Mouse (Mus musculus): ENCODE data around the gene Boc. TPM values are rescaled to one million over a fixed set of nuclear protein-coding genes. Genes with fewer than 3 reads are reported as not detected.

Boc gene
- polyA plus RNA-seq, 1 experiment from 2014 or later: 8.7 TPM

GRCm38 (mm10) chr16:44538401-44539395, 20.0 kb downstream of the Boc start:
- Histone ChIP-seq H3K4me1 (ENCODE audit: control insufficient read depth, insufficient read depth, low read length) (peaks cover 14% of the 10 kb centered on the region), H3K4me2 (no peak overlapping the region), H3K36me3 (ENCODE audit: control insufficient read depth, insufficient read depth, low read length) (no peaks in the 10 kb centered on the region), H3K9me3 (replicated peaks; ENCODE audit: control insufficient read depth, low read length) (no peaks in the 10 kb centered on the region), H3K4me3 (ENCODE audit: low read depth, low read length) (no peak overlapping the region), H3K27ac (ENCODE audit: low read depth, low read length) (no peak overlapping the region), H3K27me3 (ENCODE audit: control insufficient read depth, insufficient read depth, low read length) (no peaks in the 10 kb centered on the region), H3K9ac (ENCODE audit: low read depth, low read length) (no peak overlapping the region)
- WGBS (ENCODE audit: insufficient replicate concordance): 54% methylated on average over 16 of the region's 16 CpGs
- ATAC-seq (replicated peaks; ENCODE audit: insufficient number of reproducible peaks, low FRiP score, low TSS enrichment): no peak

- Histone ChIP-seq H3K9me3 (replicated peaks; ENCODE audit: control insufficient read depth, low read length) (no peaks in the 10 kb centered on the region), H3K4me2 (no peak overlapping the region), H3K36me3 (ENCODE audit: control insufficient read depth, insufficient read depth, low read length) (no peaks in the 10 kb centered on the region), H3K4me1 (ENCODE audit: control insufficient read depth, insufficient read depth, low read length) (peaks cover 31% of the 10 kb centered on the region), H3K4me3 (ENCODE audit: low read depth, low read length) (no peak overlapping the region), H3K9ac (ENCODE audit: low read depth, low read length) (no peak overlapping the region), H3K27me3 (ENCODE audit: control insufficient read depth, insufficient read depth, low read length) (no peaks in the 10 kb centered on the region), H3K27ac (ENCODE audit: low read depth, low read length) (no peak overlapping the region)
- ATAC-seq (replicated peaks; ENCODE audit: insufficient number of reproducible peaks, low FRiP score, low TSS enrichment): no peak
- 28% methylated on average over 7 of the region's 7 CpGs for WGBS (ENCODE audit: insufficient replicate concordance)
Observed at GRCm38 (mm10) chr16:44534122-44534521, 24.6 kb downstream of the Boc start.

GRCm38 (mm10) chr16:44533522-44533921, 25.2 kb downstream of the Boc start:
- H3K9ac ChIP-seq (ENCODE audit: low read depth, low read length): no peak overlapping the region
- 45% methylated on average over 8 of the region's 8 CpGs for WGBS (ENCODE audit: insufficient replicate concordance)
- no peak overlapping the region for H3K4me3 ChIP-seq (ENCODE audit: low read depth, low read length)
- no peaks in the 10 kb centered on the region for H3K36me3 ChIP-seq (ENCODE audit: control insufficient read depth, insufficient read depth, low read length)
- H3K4me1 ChIP-seq (ENCODE audit: control insufficient read depth, insufficient read depth, low read length): peaks cover 28% of the 10 kb centered on the region
- H3K27ac ChIP-seq (ENCODE audit: low read depth, low read length): no peak overlapping the region
- no peak overlapping the region for H3K4me2 ChIP-seq
- no peak; the same call in 1 of the 2 replicates for ATAC-seq (replicated peaks; ENCODE audit: insufficient number of reproducible peaks, low FRiP score, low TSS enrichment)
- no peaks in the 10 kb centered on the region for H3K9me3 ChIP-seq (replicated peaks; ENCODE audit: control insufficient read depth, low read length)
- no peaks in the 10 kb centered on the region for H3K27me3 ChIP-seq (ENCODE audit: control insufficient read depth, insufficient read depth, low read length)

GRCm38 (mm10) chr16:44532851-44533250, 25.8 kb downstream of the Boc start:
- H3K27ac ChIP-seq (ENCODE audit: low read depth, low read length): no peak overlapping the region
- peaks cover 24% of the 10 kb centered on the region for H3K4me1 ChIP-seq (ENCODE audit: control insufficient read depth, insufficient read depth, low read length)
- H3K9me3 ChIP-seq (replicated peaks; ENCODE audit: control insufficient read depth, low read length): no peaks in the 10 kb centered on the region
- no peak overlapping the region for H3K4me2 ChIP-seq
- ATAC-seq (replicated peaks; ENCODE audit: insufficient number of reproducible peaks, low FRiP score, low TSS enrichment): no peak
- no peaks in the 10 kb centered on the region for H3K36me3 ChIP-seq (ENCODE audit: control insufficient read depth, insufficient read depth, low read length)
- 49% methylated on average over 16 of the region's 16 CpGs for WGBS (ENCODE audit: insufficient replicate concordance)
- no peaks in the 10 kb centered on the region for H3K27me3 ChIP-seq (ENCODE audit: control insufficient read depth, insufficient read depth, low read length)
- H3K4me3 ChIP-seq (ENCODE audit: low read depth, low read length): no peak overlapping the region
- no peak overlapping the region for H3K9ac ChIP-seq (ENCODE audit: low read depth, low read length)

GRCm38 (mm10) chr16:44531239-44531797, 27.4 kb downstream of the Boc start:
- Histone ChIP-seq H3K4me2 (peak overlapping the region; percentile 68), H3K4me1 (ENCODE audit: control insufficient read depth, insufficient read depth, low read length) (peaks cover 30% of the 10 kb centered on the region), H3K27ac (ENCODE audit: low read depth, low read length) (no peak overlapping the region), H3K9me3 (replicated peaks; ENCODE audit: control insufficient read depth, low read length) (no peaks in the 10 kb centered on the region), H3K9ac (ENCODE audit: low read depth, low read length) (no peak overlapping the region), H3K27me3 (ENCODE audit: control insufficient read depth, insufficient read depth, low read length) (no peaks in the 10 kb centered on the region), H3K4me3 (ENCODE audit: low read depth, low read length) (peak overlapping the region; percentile 31), H3K36me3 (ENCODE audit: control insufficient read depth, insufficient read depth, low read length) (no peaks in the 10 kb centered on the region)
- ATAC-seq (replicated peaks; ENCODE audit: insufficient number of reproducible peaks, low FRiP score, low TSS enrichment): no peak
- 36% methylated on average over 12 of the region's 12 CpGs for WGBS (ENCODE audit: insufficient replicate concordance)

- peak overlapping the region; percentile 54; the same call in 1 of the 2 replicates for H3K9ac ChIP-seq (ENCODE audit: low read depth, low read length)
- under 1% methylated on average over 7 of the region's 7 CpGs for WGBS (ENCODE audit: insufficient replicate concordance)
- H3K9me3 ChIP-seq (replicated peaks; ENCODE audit: control insufficient read depth, low read length): no peaks in the 10 kb centered on the region
- peak overlapping the region; percentile 68 for H3K4me2 ChIP-seq
- no peaks in the 10 kb centered on the region for H3K27me3 ChIP-seq (ENCODE audit: control insufficient read depth, insufficient read depth, low read length)
- ATAC-seq (replicated peaks; ENCODE audit: insufficient number of reproducible peaks, low FRiP score, low TSS enrichment): peak; percentile 57
- peaks cover 32% of the 10 kb centered on the region for H3K4me1 ChIP-seq (ENCODE audit: control insufficient read depth, insufficient read depth, low read length)
- H3K27ac ChIP-seq (ENCODE audit: low read depth, low read length): no peak overlapping the region
- peak overlapping the region; percentile 31 for H3K4me3 ChIP-seq (ENCODE audit: low read depth, low read length)
- no peaks in the 10 kb centered on the region for H3K36me3 ChIP-seq (ENCODE audit: control insufficient read depth, insufficient read depth, low read length)
Observed at GRCm38 (mm10) chr16:44530829-44531228, 27.9 kb downstream of the Boc start.

- no peak for ATAC-seq (replicated peaks; ENCODE audit: insufficient number of reproducible peaks, low FRiP score, low TSS enrichment)
- Histone ChIP-seq H3K9ac (ENCODE audit: low read depth, low read length) (no peak overlapping the region), H3K4me2 (peak overlapping the region; percentile 68), H3K4me3 (ENCODE audit: low read depth, low read length) (no peak overlapping the region), H3K9me3 (replicated peaks; ENCODE audit: control insufficient read depth, low read length) (no peaks in the 10 kb centered on the region), H3K36me3 (ENCODE audit: control insufficient read depth, insufficient read depth, low read length) (no peaks in the 10 kb centered on the region), H3K27me3 (ENCODE audit: control insufficient read depth, insufficient read depth, low read length) (no peaks in the 10 kb centered on the region), H3K4me1 (ENCODE audit: control insufficient read depth, insufficient read depth, low read length) (peaks cover 32% of the 10 kb centered on the region), H3K27ac (ENCODE audit: low read depth, low read length) (no peak overlapping the region)
- 22% methylated on average over 9 of the region's 9 CpGs for WGBS (ENCODE audit: insufficient replicate concordance)
Observed at GRCm38 (mm10) chr16:44530191-44530590, 28.5 kb downstream of the Boc start.

- no peaks in the 10 kb centered on the region for H3K27me3 ChIP-seq (ENCODE audit: control insufficient read depth, insufficient read depth, low read length)
- H3K27ac ChIP-seq (ENCODE audit: low read depth, low read length): no peak overlapping the region
- H3K4me3 ChIP-seq (ENCODE audit: low read depth, low read length): no peak overlapping the region
- no peak overlapping the region for H3K9ac ChIP-seq (ENCODE audit: low read depth, low read length)
- H3K4me2 ChIP-seq: no peak overlapping the region
- WGBS (ENCODE audit: insufficient replicate concordance): 49% methylated on average over 8 of the region's 8 CpGs
- ATAC-seq (replicated peaks; ENCODE audit: insufficient number of reproducible peaks, low FRiP score, low TSS enrichment): no peak
- no peaks in the 10 kb centered on the region for H3K36me3 ChIP-seq (ENCODE audit: control insufficient read depth, insufficient read depth, low read length)
- no peaks in the 10 kb centered on the region for H3K9me3 ChIP-seq (replicated peaks; ENCODE audit: control insufficient read depth, low read length)
- H3K4me1 ChIP-seq (ENCODE audit: control insufficient read depth, insufficient read depth, low read length): peaks cover 32% of the 10 kb centered on the region
Observed at GRCm38 (mm10) chr16:44529691-44530090, 29.0 kb downstream of the Boc start.
